Mouse (Mus musculus): ENCODE results near the gene Apopt1.

- no peak for TF ChIP-seq POLR2A (IDR thresholded peaks at IDR 0.05; ENCODE audit: borderline replicate concordance, extremely low read depth, insufficient read depth, insufficient read length, poor library complexity, severe bottlenecking)
- no peak for TF ChIP-seq CTCF (IDR thresholded peaks at IDR 0.05; ENCODE audit: borderline replicate concordance, extremely low read depth, insufficient read depth, insufficient read length)
Observed at GRCm38 (mm10) chr12:111669961-111670360, 43.1 kb upstream of the Apopt1 start.

Measured in brain, embryonic 14.5 days (tissue).